Mouse (Mus musculus) limb, embryonic 15.5 days (tissue): ENCODE data around the gene Tyro3. TPM values are rescaled to one million over a fixed set of nuclear protein-coding genes. Genes with fewer than 3 reads are reported as not detected.

Experiments
- ATAC-seq: fragments of 200-750 bp; cut with Nextera tagmentation; 2 replicates; pipeline ENCODE4 v1.8.0; 2017; ENCODE audit warnings: low read depth, moderate TSS enrichment; ENCODE audit not compliant: insufficient number of reproducible peaks, low FRiP score, low TSS enrichment
- H3K27ac ChIP-seq: fragments of 300-500 bp; sonication (generic); 2 replicates; pipeline ENCODE4 v1.5.1; 2015; ENCODE audit warnings: moderate library complexity, mild to moderate bottlenecking, inconsistent platforms
- H3K27me3 ChIP-seq: fragments of 300-500 bp; sonication (generic); 2 replicates; pipeline ENCODE4 v1.6.1; 2015; ENCODE audit warnings: inconsistent platforms
- H3K36me3 ChIP-seq: fragments of 300-500 bp; sonication (generic); 2 replicates; pipeline ENCODE4 v1.6.1; 2015; ENCODE audit warnings: inconsistent platforms
- H3K4me1 ChIP-seq: fragments of 300-500 bp; sonication (generic); 2 replicates; pipeline ENCODE4 v1.6.1; 2015; ENCODE audit warnings: inconsistent platforms
- H3K4me2 ChIP-seq: fragments of 300-500 bp; sonication (generic); 2 replicates; pipeline ENCODE4 v1.6.1; 2015; ENCODE audit warnings: mild to moderate bottlenecking, inconsistent platforms
- H3K4me3 ChIP-seq: fragments of 300-500 bp; sonication (generic); 2 replicates; pipeline ENCODE4 v1.5.1; 2015; ENCODE audit warnings: mild to moderate bottlenecking, inconsistent platforms
- H3K9ac ChIP-seq: fragments of 300-500 bp; sonication (generic); 2 replicates; pipeline ENCODE4 v1.6.1; 2015; ENCODE audit warnings: inconsistent platforms
- H3K9me3 ChIP-seq: fragments of 300-500 bp; sonication (generic); 2 replicates; pipeline ENCODE4 v1.6.1; 2016; ENCODE audit warnings: inconsistent platforms
- WGBS: fragments of 180-500 bp; shearing (Covaris S2); methylation state at CpG from one replicate; pipeline ENCODE4 v1.1.7; 2015; 5-methylcytosine and 5-hydroxymethylcytosine counted together
- polyA plus RNA-seq: library from polyadenylated mRNA; unstranded; fragments of >200 nt; fragmentation: Nextera tagmentation; extraction: Ambion mirVana; gene quantifications from 2 replicates; pipeline ENCODE4 v1.2.1, GENCODE M21; 2015

Gene Tyro3
- polyA plus RNA-seq, 1 experiment from 2014 or later, result 32.6 TPM

GRCm38 (mm10) chr2:119838363-119839156 lies 41.0 kb downstream of the Tyro3 start:
- Histone ChIP-seq H3K4me1 (no peaks in the 10 kb centered on the region), H3K9me3 (no peaks in the 10 kb centered on the region), H3K36me3 (no peaks in the 10 kb centered on the region), H3K9ac (no peak overlapping the region), H3K27me3 (no peaks in the 10 kb centered on the region), H3K4me3 (no peak overlapping the region), H3K4me2 (no peak overlapping the region), H3K27ac (no peak overlapping the region)
- 74% methylated on average over 11 of the region's 11 CpGs for WGBS
- ATAC-seq, result no peak

GRCm38 (mm10) chr2:119840008-119840407 lies 42.5 kb downstream of the Tyro3 start:
- Histone ChIP-seq H3K4me3 (no peak overlapping the region), H3K9ac (no peak overlapping the region), H3K36me3 (no peaks in the 10 kb centered on the region), H3K9me3 (no peaks in the 10 kb centered on the region), H3K27ac (no peak overlapping the region), H3K4me2 (no peak overlapping the region), H3K4me1 (no peaks in the 10 kb centered on the region), H3K27me3 (no peaks in the 10 kb centered on the region)
- no peak for ATAC-seq

- Histone ChIP-seq H3K4me1 (no peaks in the 10 kb centered on the region), H3K9ac (no peak overlapping the region), H3K27ac (no peak overlapping the region), H3K27me3 (no peaks in the 10 kb centered on the region), H3K36me3 (no peaks in the 10 kb centered on the region), H3K4me3 (no peak overlapping the region), H3K4me2 (no peak overlapping the region), H3K9me3 (no peaks in the 10 kb centered on the region)
- no peak for ATAC-seq
- 64% methylated on average over 6 of the region's 6 CpGs for WGBS
Measured at GRCm38 (mm10) chr2:119842000-119842399, 44.5 kb downstream of the Tyro3 start.

GRCm38 (mm10) chr2:119843526-119843925 lies 46.0 kb downstream of the Tyro3 start:
- no peak for ATAC-seq
- H3K4me1 ChIP-seq, result no peaks in the 10 kb centered on the region
- H3K4me3 ChIP-seq, result no peak overlapping the region
- no peaks in the 10 kb centered on the region for H3K36me3 ChIP-seq
- no peak overlapping the region for H3K9ac ChIP-seq
- H3K27me3 ChIP-seq, result no peaks in the 10 kb centered on the region
- no peaks in the 10 kb centered on the region for H3K9me3 ChIP-seq
- no peak overlapping the region for H3K4me2 ChIP-seq
- WGBS, result 85% methylated on average over 4 of the region's 4 CpGs
- H3K27ac ChIP-seq, result no peak overlapping the region

GRCm38 (mm10) chr2:119845882-119846546 lies 48.5 kb downstream of the Tyro3 start:
- H3K9ac ChIP-seq, result no peak overlapping the region
- no peak overlapping the region for H3K4me3 ChIP-seq
- WGBS, result 70% methylated on average over 2 of the region's 2 CpGs
- ATAC-seq, result no peak
- no peak overlapping the region for H3K27ac ChIP-seq
- no peaks in the 10 kb centered on the region for H3K9me3 ChIP-seq
- no peaks in the 10 kb centered on the region for H3K27me3 ChIP-seq
- H3K4me1 ChIP-seq, result no peaks in the 10 kb centered on the region
- no peak overlapping the region for H3K4me2 ChIP-seq
- H3K36me3 ChIP-seq, result no peaks in the 10 kb centered on the region

GRCm38 (mm10) chr2:119846929-119847328 lies 49.4 kb downstream of the Tyro3 start:
- Histone ChIP-seq H3K4me1 (no peaks in the 10 kb centered on the region), H3K36me3 (no peaks in the 10 kb centered on the region), H3K9me3 (no peaks in the 10 kb centered on the region), H3K27me3 (no peaks in the 10 kb centered on the region), H3K9ac (no peak overlapping the region), H3K27ac (no peak overlapping the region), H3K4me2 (no peak overlapping the region), H3K4me3 (no peak overlapping the region)
- 69% methylated on average over 4 of the region's 4 CpGs for WGBS
- no peak for ATAC-seq

GRCm38 (mm10) chr2:119853811-119854210 lies 56.3 kb downstream of the Tyro3 start:
- Histone ChIP-seq H3K4me3 (no peak overlapping the region), H3K27ac (no peak overlapping the region), H3K9ac (no peak overlapping the region), H3K4me1 (no peaks in the 10 kb centered on the region), H3K27me3 (no peaks in the 10 kb centered on the region), H3K4me2 (no peak overlapping the region), H3K36me3 (no peaks in the 10 kb centered on the region), H3K9me3 (no peaks in the 10 kb centered on the region)
- 83% methylated on average over 4 of the region's 4 CpGs for WGBS
- ATAC-seq, result no peak

- Histone ChIP-seq H3K4me1 (no peaks in the 10 kb centered on the region), H3K4me2 (no peak overlapping the region), H3K36me3 (no peaks in the 10 kb centered on the region), H3K9me3 (no peaks in the 10 kb centered on the region), H3K27me3 (no peaks in the 10 kb centered on the region), H3K27ac (no peak overlapping the region), H3K4me3 (no peak overlapping the region), H3K9ac (no peak overlapping the region)
- no peak for ATAC-seq
- 70% methylated on average over 6 of the region's 6 CpGs for WGBS
Measured at GRCm38 (mm10) chr2:119855310-119855850, 57.8 kb downstream of the Tyro3 start.

- no peaks in the 10 kb centered on the region for H3K4me1 ChIP-seq
- H3K4me2 ChIP-seq, result no peak overlapping the region
- H3K27ac ChIP-seq, result no peak overlapping the region
- H3K27me3 ChIP-seq, result no peaks in the 10 kb centered on the region
- no peaks in the 10 kb centered on the region for H3K36me3 ChIP-seq
- no peak for ATAC-seq
- no peak overlapping the region for H3K4me3 ChIP-seq
- WGBS, result 90% methylated on average over 2 of the region's 2 CpGs
- no peak overlapping the region for H3K9ac ChIP-seq
- no peaks in the 10 kb centered on the region for H3K9me3 ChIP-seq
Measured at GRCm38 (mm10) chr2:119857341-119857740, 59.8 kb downstream of the Tyro3 start.

GRCm38 (mm10) chr2:119864484-119864883 lies 67.0 kb downstream of the Tyro3 start:
- Histone ChIP-seq H3K4me2 (no peak overlapping the region), H3K4me1 (no peaks in the 10 kb centered on the region), H3K27me3 (no peaks in the 10 kb centered on the region), H3K9me3 (no peaks in the 10 kb centered on the region), H3K9ac (no peak overlapping the region), H3K27ac (no peak overlapping the region), H3K36me3 (no peaks in the 10 kb centered on the region), H3K4me3 (no peak overlapping the region)
- no peak for ATAC-seq
- 75% methylated on average over 4 of the region's 4 CpGs for WGBS
